9 mouse cellular contexts compared by ENCODE assay signal in the genomic region with DNA sequence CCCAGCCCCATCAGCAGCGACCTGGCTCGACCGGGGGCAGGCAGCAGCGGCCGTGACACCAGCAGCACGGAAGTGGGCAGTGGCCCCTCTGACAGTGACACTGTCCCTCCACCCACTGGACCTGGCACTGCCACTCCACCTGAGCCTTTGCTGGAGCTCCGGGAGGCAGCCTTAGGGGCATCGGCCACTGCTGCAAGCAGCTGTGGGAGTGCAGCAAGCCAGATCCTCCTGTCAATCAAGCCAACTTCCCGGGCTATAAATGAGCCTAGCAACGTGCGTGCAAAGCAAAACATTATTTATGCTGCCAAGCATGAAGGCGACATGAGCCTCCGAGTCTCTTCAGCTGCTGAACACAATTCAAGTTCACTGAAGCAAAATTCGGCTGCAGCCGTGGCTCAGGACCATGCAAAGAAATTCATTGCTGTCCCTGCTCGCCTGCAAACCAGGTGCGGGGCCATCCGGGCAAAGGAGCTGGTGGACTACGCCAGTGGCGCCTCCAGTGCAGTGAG. TPM values are rescaled to one million over a fixed set of nuclear protein-coding genes. Genes with fewer than 3 reads are reported as not detected.
A peak's percentile ranks its signal among the peaks of the same experiment; 100 is the strongest.
DNase-seq lines count a peak whose midpoint lies in the region; ATAC-seq lines count a peak whose summit lies in the region.
"Had no signal": no experiment of that assay in that cellular context is flagged by ENCODE, and none has a peak within 500 bp of the region (broad histone marks: within the 10 kb centered on the region; RNA-seq: fewer than 3 reads in every experiment).

No protein-coding gene starts in this region.

- H3K9ac ChIP-seq in heart, embryonic 12.5 days: peak overlapping the region; percentile 73
- H3K9ac ChIP-seq in limb, embryonic 12.5 days (replicated peaks): no peak overlapping the region
- H3K9ac ChIP-seq: lung, embryonic 14.5 days had no signal

- no peak for ATAC-seq in heart, embryonic 12.5 days (ENCODE audit: insufficient number of reproducible peaks, low FRiP score)
- 0 out of 2 replicates have a peak, but pooled peaks have one; percentile 13 for ATAC-seq in limb, embryonic 12.5 days (ENCODE audit: insufficient number of reproducible peaks, insufficient read depth, low FRiP score, low TSS enrichment, low read depth)

- WGBS in heart, embryonic 12.5 days: 75% methylated on average over 20 of the region's 20 CpGs
- 77% methylated on average over 20 of the region's 20 CpGs for WGBS in limb, embryonic 12.5 days

- DNase-seq in cerebellum, adult 8-10 months: peak; percentile 30
- DNase-seq in cerebellum, adult 11-12 months: no peak
- DNase-seq in A20 (ENCODE audit: low read depth, low spot score) (peak; percentile 39), adipocyte (ENCODE audit: low spot score) (no peak)
- no peak for DNase-seq in natural killer cell, adult 2 months (ENCODE audit: low spot score in 2 of 2)
- DNase-seq in thymus, postnatal 36 days: no peak
- DNase-seq: lung, embryonic 14.5 days had no signal

- no peaks in the 10 kb centered on the region for H3K36me3 ChIP-seq in heart, embryonic 12.5 days
- no peaks in the 10 kb centered on the region for H3K36me3 ChIP-seq in limb, embryonic 12.5 days

- no peaks in the 10 kb centered on the region for H3K27me3 ChIP-seq in heart, embryonic 12.5 days (replicated peaks)
- no peaks in the 10 kb centered on the region for H3K27me3 ChIP-seq in limb, embryonic 12.5 days

- no peaks in the 10 kb centered on the region for H3K9me3 ChIP-seq in heart, embryonic 12.5 days (replicated peaks)
- H3K9me3 ChIP-seq in limb, embryonic 12.5 days: no peaks in the 10 kb centered on the region

- no peak overlapping the region for H3K27ac ChIP-seq in heart, embryonic 12.5 days (ENCODE audit: poor library complexity, severe bottlenecking)
- H3K27ac ChIP-seq in limb, embryonic 12.5 days: peak overlapping the region; percentile 23; the same call in 1 of the 2 replicates

- peak overlapping the region; percentile 68 for H3K4me2 ChIP-seq in heart, embryonic 12.5 days
- 0 out of 2 replicates have a peak overlapping the region, but pooled peaks have one; percentile 1 for H3K4me2 ChIP-seq in limb, embryonic 12.5 days
- H3K4me2 ChIP-seq: lung, embryonic 14.5 days had no signal

- peak overlapping the region; percentile 44 for H3K4me3 ChIP-seq in heart, embryonic 12.5 days
- no peak overlapping the region for H3K4me3 ChIP-seq in limb, embryonic 12.5 days (replicated peaks)

- peaks cover 56% of the 10 kb centered on the region for H3K4me1 ChIP-seq in heart, embryonic 12.5 days (replicated peaks)
- peaks cover 32% of the 10 kb centered on the region for H3K4me1 ChIP-seq in limb, embryonic 12.5 days (replicated peaks)

RNA-seq across cellular contexts. Expression of gene Gm5105, which starts 0.8 kb away (rescaled TPM):
- 0.27 and 0.73 TPM in 2 replicates for polyA plus RNA-seq in heart, embryonic 12.5 days (2016; fragmentation: Nextera tagmentation; extraction: Ambion mirVana)
- polyA plus RNA-seq in limb, embryonic 12.5 days (2016; fragmentation: Nextera tagmentation; extraction: Ambion mirVana): 0.19 TPM in 1 of 2 replicates, not detected in the other
- polyA plus RNA-seq: lung, embryonic 14.5 days had no signal

RNA-seq across cellular contexts. Expression of gene 1110002E22Rik, which starts 1.6 kb away (rescaled TPM):
- polyA plus RNA-seq in heart, embryonic 12.5 days (2016; fragmentation: Nextera tagmentation; extraction: Ambion mirVana): 12.1 and 12.4 TPM in 2 replicates
- 0.63 and 0.71 TPM in 2 replicates for polyA plus RNA-seq in limb, embryonic 12.5 days (2016; fragmentation: Nextera tagmentation; extraction: Ambion mirVana)

Comparison
In these comparisons a context has a peak if more than half of its experiments do, and no peak if none do; other contexts are left out.
1. DNase-seq: peak in cerebellum, adult 8-10 months (single experiment) and A20 (single experiment); none in cerebellum, adult 11-12 months (single experiment), adipocyte (single experiment), natural killer cell, adult 2 months (0 of 2) and thymus, postnatal 36 days (0 of 2).